Mouse (Mus musculus): ENCODE data around the gene Ttc14. TPM values are rescaled to one million over a fixed set of nuclear protein-coding genes. Genes with fewer than 3 reads are reported as not detected.

Gene Ttc14
- total RNA-seq (2023) = 121 to 125 TPM (median 123 TPM) in 4 replicates

GRCm38 (mm10) chr3:33799617-33800512 lies at the start of gene Ttc14:
TSS of gene Ttc14 (plus strand) at chr3:33799832.

GRCm38 (mm10) chr3:33843801-33844632 lies 44.4 kb downstream of the Ttc14 start, which contains the start of gene Ccdc39:
TSS of gene Ccdc39 (minus strand) at chr3:33844310.

Other genes with a start within 250 kb of the Ttc14 start
- not detected in 4 replicates for gene Ccdc39, start 44.5 kb downstream of the Ttc14 start, total RNA-seq (2023)
- gene Fxr1, start 220.1 kb downstream of the Ttc14 start, total RNA-seq (2023) = 123 to 128 TPM (median 125 TPM) in 4 replicates